Mouse (Mus musculus) liver, postnatal 0 days (tissue): ENCODE results near the gene Tmem243.

Experiments
- CTCF ChIP-seq: sonication (generic); IDR thresholded peaks from 2 replicates; pipeline ENCODE4 v1.5.1; 2016; ENCODE audit warnings: antibody characterized with exemption, low read depth
- EP300 ChIP-seq: IDR thresholded peaks from 2 replicates; pipeline ENCODE4 v1.6.1; 2016; ENCODE audit warnings: antibody characterized with exemption, low read depth, mild to moderate bottlenecking

GRCm38 (mm10) chr5:9160831-9161455 is 60.5 kb downstream of the Tmem243 start:
- TF ChIP-seq CTCF, result no peak
- no peak for TF ChIP-seq EP300
